Mouse (Mus musculus): Measurements from ENCODE around the gene Ccdc77. TPM values are rescaled to one million over a fixed set of nuclear protein-coding genes. Genes with fewer than 3 reads are reported as not detected.
"Not testable (repeated sequence)": the region's sequence is repeated elsewhere in the genome, so short reads cannot be mapped to it uniquely, and the experiment has no call there.

Gene Ccdc77
- total and polyA plus RNA-seq, 3 experiments, result 14.4 to 17.9 TPM; not detected in 1

GRCm38 (mm10) chr6:120302755-120303316 lies 61.3 kb downstream of the Ccdc77 start:
- TF ChIP-seq MXI1 (IDR thresholded peaks at IDR 0.05; ENCODE audit: low read depth, low read length) (no peak), MYB (IDR thresholded peaks at IDR 0.05; ENCODE audit: low read depth, low read length) (no peak), POLR2AphosphoS5 (IDR thresholded peaks at IDR 0.05; ENCODE audit: borderline replicate concordance, low read depth, low read length) (no peak), SIN3A (IDR thresholded peaks at IDR 0.05; ENCODE audit: low read length) (no peak), CTCF (IDR thresholded peaks at IDR 0.05 in 2 of 3, conservative IDR thresholded peaks at IDR 0.05 in 1 of 3; ENCODE audit: control insufficient read depth in 1 of 3, insufficient read depth in 1 of 3, low read depth in 2 of 3, low read length in 3 of 3, poor library complexity in 1 of 3, severe bottlenecking in 1 of 3) (no peak), SMC3 (IDR thresholded peaks at IDR 0.05; ENCODE audit: low read depth, low read length) (no peak), KAT2A (conservative IDR thresholded peaks at IDR 0.05; ENCODE audit: low read depth, low read length) (no peak), CHD1 (IDR thresholded peaks at IDR 0.05; ENCODE audit: low read depth, low read length) (no peak), MEF2A (IDR thresholded peaks at IDR 0.05; ENCODE audit: extremely low read depth, insufficient replicate concordance, low read depth, low read length, poor library complexity, severe bottlenecking) (no peak)
- Histone ChIP-seq H3K9ac (ENCODE audit: control insufficient read depth, low read depth, low read length, poor library complexity, severe bottlenecking) (no peak overlapping the region), H3K27ac (ENCODE audit: control insufficient read depth, low read depth, low read length) (no peak overlapping the region), H3K36me3 (ENCODE audit: control insufficient read depth in 1 of 2, insufficient read depth in 2 of 2, low read length in 2 of 2) (peaks cover 0 to 3% of the 10 kb centered on the region in 2 experiments; a peak in 2 of 4 replicates), H3K27me3 (ENCODE audit: control insufficient read depth in 1 of 2, insufficient read depth in 2 of 2, low read length in 2 of 2) (peaks cover 0 to 1% of the 10 kb centered on the region in 2 experiments; a peak in 1 of 4 replicates), H3K4me1 (ENCODE audit: control insufficient read depth in 1 of 2, insufficient read depth in 2 of 2, low read length in 2 of 2) (peaks cover 0 to 6% of the 10 kb centered on the region in 2 experiments; a peak in 1 of 4 replicates), H3K79me2 (ENCODE audit: control insufficient read depth, insufficient read depth, low read length, poor library complexity) (no peaks in the 10 kb centered on the region), H3K4me3 (ENCODE audit: control insufficient read depth in 1 of 2, insufficient read depth in 1 of 2, low read depth in 2 of 2, low read length in 2 of 2) (no peak overlapping the region), H3K9me3 (replicated peaks; ENCODE audit: insufficient read depth, low read length) (no peaks in the 10 kb centered on the region)
- DNase-seq (ENCODE audit: low read depth, low spot score), result no peak

GRCm38 (mm10) chr6:120301137-120301536 lies 63.0 kb downstream of the Ccdc77 start:
- H3K9ac ChIP-seq (ENCODE audit: control insufficient read depth, low read depth, low read length, poor library complexity, severe bottlenecking), result no peak overlapping the region
- no peak overlapping the region for H3K27ac ChIP-seq (ENCODE audit: control insufficient read depth, low read depth, low read length)
- DNase-seq (ENCODE audit: low read depth, low spot score), result no peak
- no peaks in the 10 kb centered on the region for H3K9me3 ChIP-seq (replicated peaks; ENCODE audit: insufficient read depth, low read length)
- no peaks in the 10 kb centered on the region for H3K36me3 ChIP-seq (ENCODE audit: control insufficient read depth in 1 of 2, insufficient read depth in 2 of 2, low read length in 2 of 2)
- H3K4me1 ChIP-seq (ENCODE audit: control insufficient read depth in 1 of 2, insufficient read depth in 2 of 2, low read length in 2 of 2), result no peaks in the 10 kb centered on the region
- H3K4me3 ChIP-seq (ENCODE audit: control insufficient read depth in 1 of 2, insufficient read depth in 1 of 2, low read depth in 2 of 2, low read length in 2 of 2), result no peak overlapping the region
- peaks cover 0 to 1% of the 10 kb centered on the region in 2 experiments; a peak in 1 of 4 replicates for H3K27me3 ChIP-seq (ENCODE audit: control insufficient read depth in 1 of 2, insufficient read depth in 2 of 2, low read length in 2 of 2)
- H3K79me2 ChIP-seq (ENCODE audit: control insufficient read depth, insufficient read depth, low read length, poor library complexity), result no peaks in the 10 kb centered on the region
- TF ChIP-seq CTCF (IDR thresholded peaks at IDR 0.05 in 2 of 3, conservative IDR thresholded peaks at IDR 0.05 in 1 of 3; ENCODE audit: control insufficient read depth in 1 of 3, insufficient read depth in 1 of 3, low read depth in 2 of 3, low read length in 3 of 3, poor library complexity in 1 of 3, severe bottlenecking in 1 of 3), result peak in 1 of 3 experiments; percentile 37; a peak in 2 of 6 replicates
- TF ChIP-seq POLR2A (IDR thresholded peaks at IDR 0.05; ENCODE audit: control insufficient read depth in 1 of 2, insufficient read depth in 1 of 2, low read depth in 1 of 2, low read length in 2 of 2, poor library complexity in 1 of 2), result no peak
- peak; percentile 31 for TF ChIP-seq RAD21 (IDR thresholded peaks at IDR 0.05; ENCODE audit: low read depth, low read length)

GRCm38 (mm10) chr6:120296589-120296988 lies 67.6 kb downstream of the Ccdc77 start:
- not testable (repeated sequence) for H3K36me3 ChIP-seq (ENCODE audit: control insufficient read depth in 1 of 2, insufficient read depth in 2 of 2, low read length in 2 of 2); H3K79me2 ChIP-seq (ENCODE audit: control insufficient read depth, insufficient read depth, low read length, poor library complexity); H3K27me3 ChIP-seq (ENCODE audit: control insufficient read depth in 1 of 2, insufficient read depth in 2 of 2, low read length in 2 of 2); H3K4me1 ChIP-seq (ENCODE audit: control insufficient read depth in 1 of 2, insufficient read depth in 2 of 2, low read length in 2 of 2); H3K4me3 ChIP-seq (ENCODE audit: control insufficient read depth in 1 of 2, insufficient read depth in 1 of 2, low read depth in 2 of 2, low read length in 2 of 2); H3K9me3 ChIP-seq (replicated peaks; ENCODE audit: insufficient read depth, low read length); H3K9ac ChIP-seq (ENCODE audit: control insufficient read depth, low read depth, low read length, poor library complexity, severe bottlenecking); H3K27ac ChIP-seq (ENCODE audit: control insufficient read depth, low read depth, low read length)
- peak; percentile 14 for DNase-seq (ENCODE audit: low read depth, low spot score)
- TF ChIP-seq SMC3 (IDR thresholded peaks at IDR 0.05; ENCODE audit: low read depth, low read length), result peak; percentile 37
- TF ChIP-seq RAD21 (IDR thresholded peaks at IDR 0.05; ENCODE audit: low read depth, low read length), result peak; percentile 19; the same call in 1 of the 2 replicates
- peak; percentile 11 to 51 (median 43); a peak in 5 of 6 replicates for TF ChIP-seq CTCF (IDR thresholded peaks at IDR 0.05 in 2 of 3, conservative IDR thresholded peaks at IDR 0.05 in 1 of 3; ENCODE audit: control insufficient read depth in 1 of 3, insufficient read depth in 1 of 3, low read depth in 2 of 3, low read length in 3 of 3, poor library complexity in 1 of 3, severe bottlenecking in 1 of 3)
